Comparison of ENCODE assay signal across 15 mouse cellular contexts in the genomic region with DNA sequence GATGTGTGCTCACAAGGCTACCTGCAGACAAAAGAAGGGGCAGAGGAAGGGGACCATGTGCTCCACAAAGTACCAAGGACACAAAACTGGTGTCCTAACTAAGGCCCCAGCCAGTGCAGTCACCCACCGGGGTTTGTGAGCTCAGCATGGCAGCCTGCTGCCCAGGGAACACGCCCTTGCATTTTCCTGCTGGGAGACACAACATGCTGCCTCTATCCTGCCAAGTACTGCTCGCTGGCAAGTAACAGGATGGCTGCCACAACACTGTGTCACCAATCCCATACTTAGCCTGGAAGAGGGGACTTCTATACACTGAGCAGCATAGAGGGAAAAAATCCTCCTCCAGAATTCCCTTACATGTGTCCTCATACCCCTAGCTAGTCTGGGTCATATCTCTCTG.
A peak's percentile ranks its signal among the peaks of the same experiment; 100 is the strongest.
DNase-seq lines count a peak whose midpoint lies in the region; ATAC-seq and TF ChIP-seq lines count a peak whose summit lies in the region.
"Had no signal": no experiment of that assay in that cellular context is flagged by ENCODE, and none has a peak within 500 bp of the region (broad histone marks: within the 10 kb centered on the region; RNA-seq: fewer than 3 reads in every experiment).

No protein-coding gene starts in this region.

- H3K36me3 ChIP-seq in forebrain, embryonic 13.5 days (ENCODE audit: poor library complexity, severe bottlenecking): peaks cover 7% of the 10 kb centered on the region; the same call in 1 of the 2 replicates
- H3K36me3 ChIP-seq in forebrain, embryonic 10.5 days (replicated peaks): peaks cover 12% of the 10 kb centered on the region
- no peaks in the 10 kb centered on the region for H3K36me3 ChIP-seq in kidney, adult 2 months (ENCODE audit: control insufficient read depth, insufficient read depth, low read length)

- H3K9me3 ChIP-seq in forebrain, embryonic 13.5 days (replicated peaks): no peaks in the 10 kb centered on the region
- no peaks in the 10 kb centered on the region for H3K9me3 ChIP-seq in forebrain, embryonic 10.5 days
- H3K9me3 ChIP-seq: embryonic facial prominence, embryonic 13.5 days; limb, embryonic 15.5 days had no signal

- H3K4me3 ChIP-seq in forebrain, embryonic 13.5 days: no peak overlapping the region
- H3K4me3 ChIP-seq in forebrain, embryonic 10.5 days: no peak overlapping the region
- H3K4me3 ChIP-seq in kidney, adult 2 months (ENCODE audit: insufficient read depth, low read depth, low read length): no peak overlapping the region
- H3K4me3 ChIP-seq: embryonic facial prominence, embryonic 13.5 days; limb, embryonic 15.5 days had no signal

- H3K9ac ChIP-seq in forebrain, embryonic 13.5 days: no peak overlapping the region
- H3K9ac ChIP-seq: embryonic facial prominence, embryonic 13.5 days; limb, embryonic 15.5 days had no signal

- TF ChIP-seq POLR2A in kidney, adult 2 months (IDR thresholded peaks at IDR 0.05; ENCODE audit: low read depth, low read length): no peak

- H3K27me3 ChIP-seq in forebrain, embryonic 13.5 days: no peaks in the 10 kb centered on the region
- H3K27me3 ChIP-seq in forebrain, embryonic 10.5 days (ENCODE audit: poor library complexity, severe bottlenecking): no peaks in the 10 kb centered on the region
- H3K27me3 ChIP-seq in kidney, adult 2 months (replicated peaks; ENCODE audit: control insufficient read depth, insufficient read depth, low read length): no peaks in the 10 kb centered on the region
- H3K27me3 ChIP-seq: embryonic facial prominence, embryonic 13.5 days; limb, embryonic 15.5 days had no signal

- no peak overlapping the region for H3K27ac ChIP-seq in forebrain, embryonic 13.5 days
- H3K27ac ChIP-seq in forebrain, embryonic 10.5 days: no peak overlapping the region
- no peak overlapping the region for H3K27ac ChIP-seq in kidney, adult 2 months (ENCODE audit: insufficient read depth, low read depth, low read length)
- H3K27ac ChIP-seq: embryonic facial prominence, embryonic 13.5 days; limb, embryonic 15.5 days had no signal

- no peak for TF ChIP-seq CTCF in kidney, adult 2 months (conservative IDR thresholded peaks at IDR 0.05; ENCODE audit: insufficient read depth, insufficient read length, low read depth, low read length)

- ATAC-seq in forebrain, embryonic 13.5 days: peak; percentile 58; the same call in 1 of the 2 replicates
- ATAC-seq: intestine, embryonic 16.5 days; lung, postnatal 0 days had no signal

- H3K4me2 ChIP-seq in forebrain, embryonic 13.5 days: no peak overlapping the region
- H3K4me2 ChIP-seq: embryonic facial prominence, embryonic 13.5 days; limb, embryonic 15.5 days; midbrain, embryonic 11.5 days had no signal

- H3K4me1 ChIP-seq in forebrain, embryonic 13.5 days: peaks cover 22% of the 10 kb centered on the region
- H3K4me1 ChIP-seq in forebrain, embryonic 10.5 days: peaks cover 17% of the 10 kb centered on the region
- peaks cover 7% of the 10 kb centered on the region; the same call in 1 of the 2 replicates for H3K4me1 ChIP-seq in kidney, adult 2 months (ENCODE audit: control insufficient read depth, insufficient read depth, low read length)

- no peak for DNase-seq in forebrain, embryonic 10.5 days (ENCODE audit: extremely low spot score, low spot score)
- DNase-seq in layer of hippocampus, adult 11-12 months (ENCODE audit: low spot score): peak; percentile 45
- DNase-seq in layer of hippocampus, adult 9-10 months (ENCODE audit: low spot score): no peak
- DNase-seq in cerebellum, postnatal 36 days: peak; percentile 47 to 64
- peak; percentile 28 to 63 for DNase-seq in layer of hippocampus, postnatal 14 days (ENCODE audit: low spot score in 2 of 2)
- no peak for DNase-seq in testis, postnatal 14 days (ENCODE audit: low spot score)
- DNase-seq in kidney, adult 2 months: no peak
- DNase-seq: spleen, adult 18-20 months; thymus, postnatal 14 days had no signal

- 69% methylated on average over 3 of the region's 3 CpGs for WGBS in forebrain, embryonic 13.5 days
- WGBS in forebrain, embryonic 10.5 days: 87% methylated on average over 3 of the region's 3 CpGs
- 84% methylated on average over 3 of the region's 3 CpGs for WGBS in kidney, adult 2 months

Comparison
In these comparisons a context has a peak if more than half of its experiments do, and no peak if none do; other contexts are left out.
1. DNase-seq: peak in layer of hippocampus, adult 11-12 months (single experiment), cerebellum, postnatal 36 days (2 of 2) and layer of hippocampus, postnatal 14 days (2 of 2); none in forebrain, embryonic 10.5 days (single experiment), layer of hippocampus, adult 9-10 months (single experiment), testis, postnatal 14 days (single experiment) and kidney, adult 2 months (single experiment).